Mouse (Mus musculus): ENCODE measurements at regions not wholly inside any gene's neighbourhood (a gene's known extent, or its start where the extent isn't known, plus 50 kb on each side); places are given as distances from the start of the nearest gene placed in this dataset.
A peak's percentile ranks its signal among the peaks of the same experiment; 100 is the strongest.
"Not testable (repeated sequence)": the region's sequence is repeated elsewhere in the genome, so short reads cannot be mapped to it uniquely, and the experiment has no call there.

GRCm38 (mm10) chr14:53132390-53132789 lies 636.8 kb upstream of the Olfr1507 start:
- peak; percentile 71 for TF ChIP-seq CTCF (IDR thresholded peaks at IDR 0.05; ENCODE audit: low read depth, low read length)
- not testable (repeated sequence) for TF ChIP-seq POLR2A (IDR thresholded peaks at IDR 0.05; ENCODE audit: insufficient read depth, low read length)
